Mouse (Mus musculus) lung, embryonic 15.5 days (tissue): Measurements from ENCODE around the gene Bnipl. TPM values are rescaled to one million over a fixed set of nuclear protein-coding genes. Genes with fewer than 3 reads are reported as not detected.

Experiments
- polyA plus RNA-seq: library from polyadenylated mRNA; unstranded; fragments of >200 nt; fragmentation: Nextera tagmentation; extraction: Ambion mirVana; gene quantifications from 2 replicates; pipeline ENCODE4 v1.2.1, GENCODE M21; 2015

Bnipl gene
- polyA plus RNA-seq, 1 experiment from 2014 or later: 4.1 TPM

Other genes with a start within 250 kb of the Bnipl start
- 22.0 and 22.9 TPM in 2 replicates for gene Zfp687, start 235.7 kb downstream of the Bnipl start, polyA plus RNA-seq
- gene Psmd4, start 208.6 kb downstream of the Bnipl start, polyA plus RNA-seq: 239 and 245 TPM in 2 replicates
- gene Pip5k1a, start 144.3 kb downstream of the Bnipl start, polyA plus RNA-seq: 17.2 and 18.1 TPM in 2 replicates
- 163 and 165 TPM in 2 replicates for gene Vps72, start 140.2 kb downstream of the Bnipl start, polyA plus RNA-seq
- 1.3 and 2.1 TPM in 2 replicates for gene Tmod4, start 126.7 kb downstream of the Bnipl start, polyA plus RNA-seq
- 64.0 and 71.4 TPM in 2 replicates for gene Scnm1, start 117.2 kb downstream of the Bnipl start, polyA plus RNA-seq
- gene Lysmd1, start 117.1 kb downstream of the Bnipl start, polyA plus RNA-seq: 13.3 and 14.9 TPM in 2 replicates
- 4.0 and 4.5 TPM in 2 replicates for gene Tnfaip8l2, start 108.8 kb downstream of the Bnipl start, polyA plus RNA-seq
- gene Sema6c, start 90.7 kb downstream of the Bnipl start, polyA plus RNA-seq: 3.6 and 3.8 TPM in 2 replicates
- gene Gabpb2, start 33.3 kb downstream of the Bnipl start, polyA plus RNA-seq: 9.9 and 11.2 TPM in 2 replicates
- 111 and 115 TPM in 2 replicates for gene Cdc42se1, start 22.5 kb downstream of the Bnipl start, polyA plus RNA-seq
- gene Mllt11, start 19.0 kb downstream of the Bnipl start, polyA plus RNA-seq: 10.7 and 11.6 TPM in 2 replicates
- gene Gm128, start 9.6 kb downstream of the Bnipl start, polyA plus RNA-seq: 0.32 and 0.60 TPM in 2 replicates
- 38.1 and 41.6 TPM in 2 replicates for gene Mindy1, start 30.2 kb upstream of the Bnipl start, polyA plus RNA-seq
- gene Prune1, start 30.9 kb upstream of the Bnipl start, polyA plus RNA-seq: 21.0 and 23.9 TPM in 2 replicates
- 1.6 and 2.3 TPM in 2 replicates for gene Anxa9, start 56.0 kb upstream of the Bnipl start, polyA plus RNA-seq
- gene Cers2, start 63.6 kb upstream of the Bnipl start, polyA plus RNA-seq: 201 and 203 TPM in 2 replicates
- gene Setdb1, start 106.0 kb upstream of the Bnipl start, polyA plus RNA-seq: 35.7 and 40.4 TPM in 2 replicates
- gene 4930558C23Rik, start 151.6 kb upstream of the Bnipl start, polyA plus RNA-seq: not detected in 2 replicates
- gene Arnt, start 183.2 kb upstream of the Bnipl start, polyA plus RNA-seq: 48.0 and 48.5 TPM in 2 replicates
- gene Ctsk, start 248.1 kb upstream of the Bnipl start, polyA plus RNA-seq: 4.2 and 5.2 TPM in 2 replicates